Mouse (Mus musculus) embryonic facial prominence, embryonic 15.5 days (tissue): ENCODE results near the gene Gpr1. TPM values are rescaled to one million over a fixed set of nuclear protein-coding genes. Genes with fewer than 3 reads are reported as not detected.

Experiments
- ATAC-seq: fragments of 200-750 bp; cut with Nextera tagmentation; 2 replicates; pipeline ENCODE4 v1.8.0; 2017; ENCODE audit warnings: low read depth, moderate TSS enrichment; ENCODE audit not compliant: insufficient number of reproducible peaks, low FRiP score, low TSS enrichment
- H3K27ac ChIP-seq: fragments of 300-500 bp; sonication (generic); replicated peaks from 2 replicates; pipeline ENCODE4 v1.5.1; 2015; ENCODE audit warnings: mild to moderate bottlenecking, inconsistent platforms
- H3K27me3 ChIP-seq: fragments of 300-500 bp; sonication (generic); 2 replicates; pipeline ENCODE4 v1.6.1; 2015; ENCODE audit warnings: inconsistent platforms
- H3K36me3 ChIP-seq: fragments of 300-500 bp; sonication (generic); 2 replicates; pipeline ENCODE4 v1.6.1; 2015; ENCODE audit warnings: mild to moderate bottlenecking, inconsistent platforms
- H3K4me1 ChIP-seq: fragments of 300-500 bp; sonication (generic); 2 replicates; pipeline ENCODE4 v1.6.1; 2015; ENCODE audit warnings: inconsistent platforms
- H3K4me2 ChIP-seq: fragments of 300-500 bp; sonication (generic); replicated peaks from 2 replicates; pipeline ENCODE4 v1.6.1; 2015; ENCODE audit warnings: mild to moderate bottlenecking, inconsistent platforms
- H3K4me3 ChIP-seq: fragments of 300-500 bp; sonication (generic); replicated peaks from 2 replicates; pipeline ENCODE4 v1.5.1; 2015; ENCODE audit warnings: mild to moderate bottlenecking, inconsistent platforms
- H3K9ac ChIP-seq: fragments of 300-500 bp; sonication (generic); 2 replicates; pipeline ENCODE4 v1.6.1; 2015; ENCODE audit warnings: inconsistent platforms
- H3K9me3 ChIP-seq: fragments of 300-500 bp; sonication (generic); replicated peaks from 2 replicates; pipeline ENCODE4 v1.6.1; 2016; ENCODE audit warnings: inconsistent platforms
- WGBS: fragments of 180-500 bp; shearing (Covaris S2); methylation state at CpG from one replicate; pipeline ENCODE4 v1.1.7; 2015; 5-methylcytosine and 5-hydroxymethylcytosine counted together
- polyA plus RNA-seq: library from polyadenylated mRNA; unstranded; fragments of >200 nt; fragmentation: Nextera tagmentation; extraction: Ambion mirVana; gene quantifications from 2 replicates; pipeline ENCODE4 v1.2.1, GENCODE M21; 2015

Gene Gpr1
- polyA plus RNA-seq, result 0.11 and 0.33 TPM in 2 replicates

DNA sequence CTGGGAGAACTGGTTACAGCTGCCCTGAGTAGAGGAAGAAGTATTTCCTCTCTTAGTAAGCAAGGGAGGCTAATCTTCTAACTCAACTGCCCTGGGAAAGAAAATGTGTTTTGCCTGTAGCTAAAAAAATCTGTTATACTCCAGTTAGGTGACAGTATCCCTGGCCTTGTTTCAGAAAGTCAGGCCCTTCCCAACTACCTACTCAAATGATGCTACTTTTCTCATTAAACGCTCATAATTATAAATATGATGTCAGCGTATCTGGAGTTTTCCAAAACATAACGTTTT, at the start of gene Gpr1:
Gene Gpr1, minus strand, starts transcription at position 273 of the 288 bp plus-strand sequence.
- 0 out of 2 replicates have a peak within 1 kb of the TSS, but pooled peaks have one; percentile 6 for H3K4me3 ChIP-seq
- ATAC-seq, result no peak
- H3K27me3 ChIP-seq, result peaks cover 7% of the 10 kb centered on the region; the same call in 1 of the 2 replicates
- H3K36me3 ChIP-seq, result no peaks in the 10 kb centered on the region
- 0 out of 2 replicates have a peak, but pooled peaks cover 8% of the 10 kb centered on the region for H3K4me1 ChIP-seq
- peak within 1 kb of the TSS; percentile 28; the same call in 1 of the 2 replicates for H3K4me2 ChIP-seq
- 0 out of 2 replicates have a peak, but pooled peaks cover under 1% of the 10 kb centered on the region for H3K9me3 ChIP-seq
- 21% methylated on average over 3 of the region's 3 CpGs for WGBS
- H3K9ac ChIP-seq, result no peak within 1 kb of the TSS
- no peak within 1 kb of the TSS for H3K27ac ChIP-seq

GRCm38 (mm10) chr1:63263671-63264070, 49.3 kb upstream of the Gpr1 start:
- no peak for ATAC-seq
- Histone ChIP-seq H3K9ac (no peak overlapping the region), H3K4me1 (no peaks in the 10 kb centered on the region), H3K4me2 (no peak overlapping the region), H3K27me3 (peaks cover 82% of the 10 kb centered on the region), H3K9me3 (no peaks in the 10 kb centered on the region), H3K36me3 (no peaks in the 10 kb centered on the region), H3K4me3 (no peak overlapping the region), H3K27ac (no peak overlapping the region)
- WGBS, result 40% methylated on average over 11 of the region's 11 CpGs

DNA sequence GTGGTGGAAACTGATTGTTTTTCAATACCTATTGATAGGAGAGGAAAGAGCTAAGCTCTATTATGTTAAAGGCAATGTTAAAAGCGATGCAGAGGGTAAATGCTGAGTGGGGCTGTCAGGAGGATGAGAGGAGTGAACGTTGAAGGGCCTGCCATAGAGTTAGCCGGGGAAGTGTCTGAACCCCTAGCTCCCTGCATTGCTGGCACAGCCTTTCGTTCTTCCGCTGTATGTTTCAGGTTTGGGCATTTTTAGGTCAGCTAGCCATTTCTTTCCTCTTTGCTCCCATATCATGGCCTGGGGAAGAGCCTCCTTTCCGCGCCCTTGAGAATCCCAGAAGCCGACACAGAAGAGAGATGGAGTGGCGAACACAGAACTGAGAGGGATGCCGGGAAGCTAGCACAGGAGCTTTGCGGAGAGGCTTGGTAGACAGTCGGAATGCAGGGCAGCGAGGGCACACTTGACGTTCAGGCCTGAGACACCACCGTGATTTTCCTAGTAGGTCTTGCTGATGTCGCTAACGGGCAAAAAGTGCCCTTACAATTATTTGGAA, 46.8 kb upstream of the Gpr1 start:
- WGBS, result 48% methylated on average over 17 of the region's 17 CpGs
- H3K27ac ChIP-seq, result no peak overlapping the region
- H3K9me3 ChIP-seq, result no peaks in the 10 kb centered on the region
- no peaks in the 10 kb centered on the region for H3K4me1 ChIP-seq
- no peak overlapping the region for H3K9ac ChIP-seq
- no peaks in the 10 kb centered on the region for H3K36me3 ChIP-seq
- peaks cover 85% of the 10 kb centered on the region for H3K27me3 ChIP-seq
- ATAC-seq, result no peak
- no peak overlapping the region for H3K4me2 ChIP-seq
- H3K4me3 ChIP-seq, result no peak overlapping the region

DNA sequence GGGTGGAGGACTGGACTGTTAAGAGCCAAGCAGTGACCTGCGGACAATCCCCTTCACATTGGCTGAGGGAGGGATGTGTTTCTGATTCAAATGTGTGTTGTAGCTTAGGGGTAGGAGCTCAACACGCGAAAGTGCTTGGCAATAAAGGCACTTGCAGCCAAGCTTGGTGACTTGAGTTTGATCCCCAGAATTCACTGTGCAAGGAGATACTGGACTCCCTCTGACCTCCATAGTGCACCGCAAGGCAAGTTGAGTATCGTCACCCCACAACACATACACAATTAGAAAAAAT, 46.3 kb upstream of the Gpr1 start:
- no peaks in the 10 kb centered on the region for H3K9me3 ChIP-seq
- H3K9ac ChIP-seq, result no peak overlapping the region
- H3K4me3 ChIP-seq, result no peak overlapping the region
- no peaks in the 10 kb centered on the region for H3K4me1 ChIP-seq
- ATAC-seq, result no peak
- H3K27me3 ChIP-seq, result peaks cover 85% of the 10 kb centered on the region
- H3K27ac ChIP-seq, result no peak overlapping the region
- H3K36me3 ChIP-seq, result no peaks in the 10 kb centered on the region
- no peak overlapping the region for H3K4me2 ChIP-seq
- WGBS, result 41% methylated on average over 5 of the region's 5 CpGs

DNA sequence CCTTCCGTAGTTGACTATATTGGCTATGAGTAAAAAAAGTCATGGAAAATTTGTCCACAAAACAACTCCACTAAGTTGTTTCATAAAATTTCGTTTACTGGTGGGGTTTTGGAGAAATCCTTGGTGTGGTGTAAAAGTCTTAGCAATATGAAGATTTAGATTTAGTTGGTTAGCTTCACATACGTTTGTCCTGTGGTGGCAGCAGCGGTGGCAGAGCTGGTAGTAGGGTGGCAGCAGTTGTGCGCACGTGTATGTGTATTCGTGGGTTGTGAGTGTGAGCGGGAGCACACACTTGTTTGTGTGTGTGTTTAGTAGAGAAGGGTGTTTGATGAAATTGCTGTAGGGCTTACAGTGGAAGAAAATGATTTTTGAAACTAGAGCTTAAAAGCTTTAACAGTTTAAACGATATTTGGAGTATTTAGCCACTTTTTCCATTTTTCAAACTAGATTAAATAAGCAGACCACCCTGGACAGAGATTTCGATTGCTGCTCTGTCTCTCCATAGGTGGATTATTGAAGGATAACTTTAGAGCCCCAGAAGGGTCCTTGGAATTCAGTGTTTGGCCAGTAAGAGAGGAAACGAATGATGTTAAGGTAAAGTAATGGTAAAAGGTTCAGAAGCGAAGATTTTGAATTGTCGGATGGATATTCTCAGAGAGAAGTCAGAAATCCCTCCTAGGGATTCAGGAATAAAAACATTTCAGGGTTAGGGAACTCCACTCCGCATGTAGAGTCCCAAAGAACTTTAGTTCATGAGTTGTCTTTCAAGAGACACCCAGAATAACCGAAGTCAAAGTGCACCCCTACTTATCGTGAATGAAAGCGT, 45.8 kb upstream of the Gpr1 start:
- H3K27me3 ChIP-seq, result peaks cover 86% of the 10 kb centered on the region
- no peak overlapping the region for H3K27ac ChIP-seq
- no peak for ATAC-seq

GRCm38 (mm10) chr1:63259271-63259830, 45.0 kb upstream of the Gpr1 start:
- Histone ChIP-seq H3K27ac (no peak overlapping the region), H3K4me2 (no peak overlapping the region), H3K9me3 (no peaks in the 10 kb centered on the region), H3K4me1 (no peaks in the 10 kb centered on the region), H3K27me3 (peaks cover 86% of the 10 kb centered on the region), H3K36me3 (no peaks in the 10 kb centered on the region), H3K4me3 (no peak overlapping the region), H3K9ac (no peak overlapping the region)
- ATAC-seq, result no peak
- WGBS, result 38% methylated on average over 11 of the region's 11 CpGs

More for the DNA sequence above, 45.8 kb upstream of the Gpr1 start:
- WGBS, result 43% methylated on average over 17 of the region's 17 CpGs
- H3K9me3 ChIP-seq, result no peaks in the 10 kb centered on the region
- no peaks in the 10 kb centered on the region for H3K36me3 ChIP-seq
- no peak overlapping the region for H3K4me3 ChIP-seq
- H3K4me1 ChIP-seq, result no peaks in the 10 kb centered on the region
- H3K4me2 ChIP-seq, result no peak overlapping the region
- H3K9ac ChIP-seq, result no peak overlapping the region

DNA sequence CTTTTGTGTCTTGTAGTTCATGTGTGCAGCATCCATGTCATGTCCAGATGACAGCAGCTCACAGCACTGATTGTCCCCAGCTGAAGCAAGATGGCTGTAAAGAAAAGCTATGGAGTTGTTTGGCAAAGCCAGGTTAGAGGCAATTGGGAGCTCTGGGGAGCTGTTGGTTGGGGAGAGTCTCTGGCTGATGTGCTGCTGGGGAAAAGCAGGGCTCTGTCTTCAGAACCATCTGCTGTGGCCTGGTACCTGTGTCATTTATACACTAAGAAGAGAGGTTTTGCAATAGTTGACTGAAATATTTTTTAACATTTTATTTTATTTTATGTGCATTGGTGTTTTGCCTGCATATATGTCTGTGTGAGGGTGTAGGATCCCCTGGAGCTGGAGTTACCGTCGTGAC, 44.2 kb upstream of the Gpr1 start:
- no peak overlapping the region for H3K4me2 ChIP-seq
- H3K9ac ChIP-seq, result no peak overlapping the region
- ATAC-seq, result no peak
- H3K27ac ChIP-seq, result no peak overlapping the region
- WGBS, result 33% methylated on average over 2 of the region's 2 CpGs
- peaks cover 84% of the 10 kb centered on the region for H3K27me3 ChIP-seq
- no peak overlapping the region for H3K4me3 ChIP-seq
- no peaks in the 10 kb centered on the region for H3K36me3 ChIP-seq
- H3K9me3 ChIP-seq, result no peaks in the 10 kb centered on the region
- H3K4me1 ChIP-seq, result no peaks in the 10 kb centered on the region

- Histone ChIP-seq H3K4me2 (no peak overlapping the region), H3K27me3 (peaks cover 89% of the 10 kb centered on the region), H3K9me3 (no peaks in the 10 kb centered on the region), H3K9ac (no peak overlapping the region), H3K4me3 (no peak overlapping the region), H3K27ac (no peak overlapping the region), H3K4me1 (no peaks in the 10 kb centered on the region), H3K36me3 (no peaks in the 10 kb centered on the region)
- no peak for ATAC-seq
- 15% methylated on average over 5 of the region's 5 CpGs for WGBS
Observed at GRCm38 (mm10) chr1:63256083-63256482, 41.7 kb upstream of the Gpr1 start.

- ATAC-seq, result no peak
- no peak overlapping the region for H3K4me2 ChIP-seq
- 20% methylated on average over 4 of the region's 4 CpGs for WGBS
Observed at GRCm38 (mm10) chr1:63255101-63255500, 40.8 kb upstream of the Gpr1 start.

GRCm38 (mm10) chr1:63253291-63253690, 38.9 kb upstream of the Gpr1 start:
- Histone ChIP-seq H3K9me3 (no peaks in the 10 kb centered on the region), H3K36me3 (no peaks in the 10 kb centered on the region), H3K4me2 (no peak overlapping the region), H3K9ac (no peak overlapping the region), H3K27ac (no peak overlapping the region), H3K4me3 (no peak overlapping the region), H3K4me1 (0 out of 2 replicates have a peak, but pooled peaks cover 3% of the 10 kb centered on the region), H3K27me3 (peaks cover 87% of the 10 kb centered on the region)
- 34% methylated on average over 5 of the region's 5 CpGs for WGBS
- ATAC-seq, result no peak

More at GRCm38 (mm10) chr1:63255101-63255500, 40.8 kb upstream of the Gpr1 start:
- Histone ChIP-seq H3K9ac (no peak overlapping the region), H3K27me3 (peaks cover 84% of the 10 kb centered on the region), H3K4me1 (no peaks in the 10 kb centered on the region), H3K27ac (no peak overlapping the region), H3K9me3 (no peaks in the 10 kb centered on the region), H3K36me3 (no peaks in the 10 kb centered on the region), H3K4me3 (no peak overlapping the region)

DNA sequence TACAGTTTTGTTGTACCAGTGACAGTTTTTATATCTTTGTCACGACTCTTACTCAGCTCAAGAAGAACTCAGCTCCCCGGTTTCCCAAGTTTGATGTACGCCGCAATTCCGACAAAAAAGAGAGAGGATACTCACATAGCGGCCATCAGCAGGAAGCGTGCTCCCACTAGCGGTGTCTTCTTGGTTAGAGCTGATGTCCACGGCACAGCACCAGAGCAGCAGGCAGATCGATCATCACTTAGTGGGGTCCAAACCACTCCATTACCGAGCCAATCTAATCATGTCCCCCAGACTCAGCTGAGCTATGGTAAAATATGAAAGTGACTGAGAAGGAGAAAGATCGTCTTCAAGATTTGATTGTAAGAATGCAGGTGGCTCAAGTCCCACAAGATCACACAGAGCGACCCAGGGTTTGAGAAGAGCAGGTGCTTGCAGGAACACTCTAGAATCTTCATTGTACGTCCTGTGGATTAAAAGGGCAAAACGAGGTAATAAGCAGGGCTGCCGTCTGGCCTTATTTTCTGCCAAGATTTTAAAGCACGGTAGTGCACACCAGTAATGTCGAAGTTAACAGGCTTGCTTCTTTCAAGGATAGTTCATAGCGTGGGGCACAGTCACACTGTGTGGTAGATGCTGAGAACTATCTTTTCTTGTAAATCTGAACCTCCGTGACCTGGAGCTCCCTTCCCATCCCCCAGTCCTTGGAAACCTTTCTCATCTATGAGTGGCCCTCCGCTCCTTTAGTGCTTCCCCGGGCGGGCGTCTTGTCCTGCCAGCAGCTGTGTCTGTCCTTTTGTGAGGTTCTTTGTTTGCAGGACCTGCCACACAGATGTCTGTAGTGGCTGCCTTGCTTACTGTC, 38.2 kb upstream of the Gpr1 start:
- Histone ChIP-seq H3K9me3 (no peaks in the 10 kb centered on the region), H3K36me3 (no peaks in the 10 kb centered on the region), H3K4me1 (0 out of 2 replicates have a peak, but pooled peaks cover 10% of the 10 kb centered on the region), H3K4me3 (no peak overlapping the region), H3K4me2 (no peak overlapping the region), H3K27me3 (peaks cover 93% of the 10 kb centered on the region), H3K9ac (no peak overlapping the region), H3K27ac (no peak overlapping the region)
- 36% methylated on average over 24 of the region's 24 CpGs for WGBS
- ATAC-seq, result no peak
